Mouse (Mus musculus) cortical plate, adult 2 months (tissue): ENCODE measurements around the gene Slc35c1. TPM values are rescaled to one million over a fixed set of nuclear protein-coding genes. Genes with fewer than 3 reads are reported as not detected.

Experiments used
- H3K27ac ChIP-seq: fragments of 200-500 bp; 2 replicates; pipeline ENCODE4 v1.5.1; 2012; ENCODE audit warnings: low read length, control low read depth, inconsistent platforms; ENCODE audit not compliant: insufficient read depth
- H3K4me1 ChIP-seq: fragments of 200-500 bp; 2 replicates; pipeline ENCODE4 v1.6.1; 2011; ENCODE audit warnings: low read length; ENCODE audit not compliant: control insufficient read depth, insufficient read depth
- H3K4me3 ChIP-seq: fragments of 200-500 bp; 2 replicates; pipeline ENCODE4 v1.5.1; 2011; ENCODE audit warnings: mild to moderate bottlenecking, low read length, control low read depth; ENCODE audit not compliant: insufficient read depth
- CTCF ChIP-seq: fragments of 200-500 bp; IDR thresholded peaks from 2 replicates; pipeline ENCODE4 v1.5.1; 2011; ENCODE audit warnings: mild to moderate bottlenecking, control low read depth, low read length; ENCODE audit not compliant: insufficient read depth; ENCODE audit errors: extremely low read depth
- POLR2A ChIP-seq: fragments of 200-500 bp; IDR thresholded peaks from 2 replicates; pipeline ENCODE4 v1.6.1; 2011; ENCODE audit warnings: mild to moderate bottlenecking, low read length, control low read depth; ENCODE audit not compliant: insufficient read depth; ENCODE audit errors: extremely low read depth
- polyA plus RNA-seq: library from polyadenylated mRNA; depleted of rRNA; stranded (reverse); fragments of >200 nt; gene quantifications from 2 replicates; pipeline ENCODE4 v1.2.3, GENCODE M21; 2012

The Slc35c1 gene
- polyA plus RNA-seq, 1 experiment, result 14.2 TPM

- peak overlapping the region; percentile 58 for H3K27ac ChIP-seq
- TF ChIP-seq POLR2A, result no peak
- peak; percentile 90 for TF ChIP-seq CTCF
- H3K4me1 ChIP-seq, result peaks cover 19% of the 10 kb centered on the region
- H3K4me3 ChIP-seq, result 0 out of 2 replicates have a peak overlapping the region, but pooled peaks have one; percentile 6
Observed at GRCm38 (mm10) chr2:92437875-92438274, 22.5 kb downstream of the Slc35c1 start.

GRCm38 (mm10) chr2:92437366-92437765 lies 23.0 kb downstream of the Slc35c1 start:
- TF ChIP-seq CTCF (no peak), POLR2A (no peak)
- H3K27ac ChIP-seq, result no peak overlapping the region
- no peak overlapping the region for H3K4me3 ChIP-seq
- H3K4me1 ChIP-seq, result peaks cover 17% of the 10 kb centered on the region

GRCm38 (mm10) chr2:92435023-92435422 lies 25.3 kb downstream of the Slc35c1 start:
- peaks cover 10% of the 10 kb centered on the region; the same call in 1 of the 2 replicates for H3K4me1 ChIP-seq
- no peak overlapping the region; the same call in 1 of the 2 replicates for H3K4me3 ChIP-seq
- no peak for TF ChIP-seq CTCF
- no peak for TF ChIP-seq POLR2A
- peak overlapping the region; percentile 95 for H3K27ac ChIP-seq

GRCm38 (mm10) chr2:92434375-92434745 lies 26.0 kb downstream of the Slc35c1 start:
- peak overlapping the region; percentile 87 for H3K4me3 ChIP-seq
- H3K4me1 ChIP-seq, result peaks cover 13% of the 10 kb centered on the region; the same call in 1 of the 2 replicates
- H3K27ac ChIP-seq, result peak overlapping the region; percentile 95
- TF ChIP-seq CTCF (no peak), POLR2A (no peak; the same call in 1 of the 2 replicates)

GRCm38 (mm10) chr2:92433578-92434374 lies 26.6 kb downstream of the Slc35c1 start, which contains the start of gene Cry2:
Gene Cry2, minus strand, starts transcription at chr2:92434043.
- Histone ChIP-seq H3K4me3 (peak within 1 kb of the TSS; percentile 87), H3K4me1 (peaks cover 15% of the 10 kb centered on the region), H3K27ac (peak within 1 kb of the TSS; percentile 95)
- no peak for TF ChIP-seq CTCF
- peak; percentile 81 for TF ChIP-seq POLR2A

GRCm38 (mm10) chr2:92432299-92433295 lies 27.7 kb downstream of the Slc35c1 start:
- H3K27ac ChIP-seq, result peak overlapping the region; percentile 77
- peaks cover 16% of the 10 kb centered on the region for H3K4me1 ChIP-seq
- no peak for TF ChIP-seq CTCF
- TF ChIP-seq POLR2A, result no peak
- peak overlapping the region; percentile 87 for H3K4me3 ChIP-seq

- TF ChIP-seq CTCF (no peak), POLR2A (no peak)
- peak overlapping the region; percentile 87 for H3K4me3 ChIP-seq
- peak overlapping the region; percentile 77 for H3K27ac ChIP-seq
- H3K4me1 ChIP-seq, result peaks cover 18% of the 10 kb centered on the region
Observed at GRCm38 (mm10) chr2:92431611-92432179, 28.6 kb downstream of the Slc35c1 start.

- TF ChIP-seq POLR2A (no peak; the same call in none of the 2 replicates), CTCF (no peak)
- Histone ChIP-seq H3K4me3 (peak overlapping the region; percentile 87), H3K27ac (peak overlapping the region; percentile 84), H3K4me1 (peaks cover 21% of the 10 kb centered on the region)
Observed at GRCm38 (mm10) chr2:92430723-92431541, 29.4 kb downstream of the Slc35c1 start.

GRCm38 (mm10) chr2:92430089-92430488 lies 30.2 kb downstream of the Slc35c1 start:
- peaks cover 27% of the 10 kb centered on the region for H3K4me1 ChIP-seq

More at GRCm38 (mm10) chr2:92430089-92430488, 30.2 kb downstream of the Slc35c1 start:
- H3K27ac ChIP-seq, result no peak overlapping the region
- TF ChIP-seq CTCF, result no peak
- no peak for TF ChIP-seq POLR2A
- H3K4me3 ChIP-seq, result no peak overlapping the region; the same call in 1 of the 2 replicates
